Mouse (Mus musculus): ENCODE data around the gene Adssl1.

DNA sequence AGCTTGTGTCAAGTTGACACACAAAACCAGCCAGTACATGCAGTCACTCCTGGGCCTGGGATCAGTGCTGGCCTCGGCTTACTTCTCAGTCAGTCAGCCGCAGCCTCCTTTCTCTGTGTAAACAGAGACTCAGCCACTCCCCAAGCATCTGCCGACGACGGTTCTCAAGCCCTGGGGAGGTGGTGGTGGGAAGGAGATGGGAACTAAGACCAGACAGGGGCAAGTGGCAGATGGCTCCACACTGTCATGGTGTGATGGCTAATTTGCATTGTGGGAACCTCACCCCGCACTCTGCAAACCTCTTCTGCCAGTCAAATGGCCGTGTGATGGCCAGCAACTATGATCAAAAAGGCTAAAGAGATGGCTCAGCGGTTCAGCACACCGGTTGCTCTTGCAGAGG, 3.2 kb upstream of the Adssl1 start:
- TF ChIP-seq POLR2A (IDR thresholded peaks at IDR 0.05; ENCODE audit: low read depth, low read length) (no peak), PAX5 (IDR thresholded peaks at IDR 0.05; ENCODE audit: low read length) (no peak), EP300 (IDR thresholded peaks at IDR 0.05; ENCODE audit: low read length) (no peak; the same call in 1 of the 2 replicates), RCOR1 (conservative IDR thresholded peaks at IDR 0.05; ENCODE audit: low read depth, low read length) (no peak), CTCF (conservative IDR thresholded peaks at IDR 0.05 in 1 of 2, IDR thresholded peaks at IDR 0.05 in 1 of 2; ENCODE audit: low read depth in 2 of 2, low read length in 2 of 2) (no peak), HCFC1 (IDR thresholded peaks at IDR 0.05; ENCODE audit: low read depth, low read length) (no peak), MXI1 (IDR thresholded peaks at IDR 0.05; ENCODE audit: low read depth, low read length) (no peak), E2F4 (IDR thresholded peaks at IDR 0.05; ENCODE audit: insufficient replicate concordance, low read depth, low read length) (no peak)
